Mouse (Mus musculus) retina, postnatal 1 day (tissue): ENCODE data around the gene Sh2d4b.

Experiments
- DNase-seq: peaks from one replicate; pipeline ENCODE4 v3.0.0-alpha.2; 2012

Sh2d4b gene

DNA sequence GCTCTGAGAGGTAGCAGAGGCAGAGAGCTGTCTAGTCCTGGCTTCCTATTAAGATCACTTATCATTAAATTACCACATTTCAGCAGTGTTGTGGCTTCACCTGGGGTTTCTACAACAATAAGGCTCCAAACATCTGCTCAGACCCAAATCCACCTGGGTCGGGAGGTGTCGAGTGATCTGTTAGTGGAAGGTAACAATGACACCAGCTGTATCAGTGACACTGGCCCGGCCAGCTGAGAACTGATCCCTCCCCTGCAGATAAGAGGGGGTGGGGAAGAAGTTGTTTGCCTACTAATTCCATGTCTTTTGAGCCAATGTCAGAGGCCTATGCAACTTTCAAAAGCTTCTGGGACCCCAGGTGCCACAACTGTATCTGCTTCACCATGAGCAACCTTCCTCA lies at the start of gene Sh2d4b:
Sh2d4b (minus strand) TSS at position 71 of the 400 bp plus-strand sequence.
- no peak for DNase-seq

DNA sequence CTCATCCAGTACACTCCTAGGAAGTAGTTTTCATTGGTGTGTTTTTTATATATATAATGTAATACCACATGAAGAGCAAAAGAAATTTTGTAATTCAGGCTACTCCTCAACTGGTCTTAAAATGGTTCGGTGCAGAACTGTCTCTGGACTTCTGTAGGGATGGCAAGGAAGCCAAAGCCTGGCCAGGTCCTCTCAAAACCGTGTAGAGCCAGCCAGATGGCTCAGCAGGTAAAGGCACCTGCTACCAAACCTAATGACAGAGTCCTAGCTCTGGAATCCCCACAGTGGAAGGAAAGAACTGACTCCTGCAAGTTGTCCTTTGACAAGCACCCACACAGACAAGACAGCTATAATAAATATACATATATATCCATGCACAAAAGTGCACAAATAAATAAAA lies 49.4 kb upstream of the Sh2d4b start:
- no peak for DNase-seq

DNA sequence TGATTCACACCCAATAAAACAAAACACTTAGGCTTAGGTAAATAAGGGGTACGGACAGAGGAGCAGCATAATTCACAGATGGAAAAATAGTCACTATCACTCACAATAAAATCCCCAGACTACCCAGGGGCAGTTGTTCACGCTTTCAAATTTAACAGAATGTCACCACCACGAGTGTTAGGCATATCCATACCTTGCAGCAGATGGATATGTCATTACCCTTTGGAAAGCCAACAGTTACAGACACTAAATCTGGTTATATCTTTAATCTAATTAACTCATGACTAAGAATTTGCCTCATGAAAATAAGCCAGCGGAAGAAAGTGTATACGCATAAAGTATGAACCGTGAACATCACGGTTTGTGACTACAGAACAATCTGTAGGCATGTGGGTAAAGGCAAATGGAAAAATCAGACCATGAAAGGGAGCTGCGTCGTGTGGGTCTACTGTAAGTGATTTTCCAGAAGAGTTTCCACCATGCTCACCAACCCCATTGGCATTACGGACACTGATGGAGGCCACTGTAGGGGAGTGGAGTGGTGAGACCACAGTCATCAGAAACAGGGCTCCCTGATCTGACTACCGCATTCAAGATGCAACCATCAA lies 45.4 kb upstream of the Sh2d4b start:
- DNase-seq: no peak

GRCm38 (mm10) chr14:40937052-40937451 lies 44.0 kb upstream of the Sh2d4b start:
- no peak for DNase-seq

- no peak for DNase-seq
Observed at GRCm38 (mm10) chr14:40935481-40935880, 42.4 kb upstream of the Sh2d4b start.

GRCm38 (mm10) chr14:40935054-40935453 lies 42.0 kb upstream of the Sh2d4b start:
- DNase-seq: no peak

DNA sequence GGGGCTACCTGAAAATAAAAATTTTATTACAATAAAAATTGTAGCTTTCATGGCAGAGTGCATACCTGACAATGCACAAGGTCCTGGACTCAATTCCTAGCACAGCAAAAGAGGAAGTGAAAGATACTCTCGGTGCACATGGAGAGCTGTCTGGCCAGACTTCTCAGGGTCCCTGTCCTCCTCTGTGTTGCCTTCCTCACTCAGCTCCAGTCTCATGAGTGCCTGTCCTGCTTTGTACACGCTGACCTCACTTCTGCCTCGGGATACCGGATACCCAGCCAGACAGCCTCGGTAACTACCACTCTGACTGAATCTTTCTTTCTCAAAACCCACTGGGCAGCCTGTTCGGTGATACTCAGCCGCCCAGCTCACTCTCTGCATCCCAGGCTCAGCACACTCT lies 40.3 kb upstream of the Sh2d4b start:
- DNase-seq: no peak

DNA sequence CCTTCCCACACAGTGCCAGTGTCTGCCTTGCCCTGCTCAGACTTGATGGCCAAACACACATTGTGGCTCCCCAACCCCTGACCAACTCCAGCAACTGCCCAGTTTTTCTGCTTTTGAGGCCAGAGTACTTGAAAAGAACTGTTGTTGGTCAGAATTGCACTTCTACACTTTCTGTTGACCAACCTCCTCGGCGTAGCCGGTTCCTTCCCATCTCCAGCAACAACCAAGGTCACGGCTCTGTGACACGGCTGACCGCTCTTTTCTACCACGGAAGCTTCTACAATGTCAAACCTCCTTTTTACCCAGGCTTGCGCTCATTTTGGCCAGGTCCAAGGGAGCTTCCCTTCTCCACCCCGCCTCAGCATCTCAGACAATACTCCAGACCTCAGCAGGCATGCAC lies 39.2 kb upstream of the Sh2d4b start:
- DNase-seq: no peak

GRCm38 (mm10) chr14:40931115-40931829 lies 38.2 kb upstream of the Sh2d4b start:
- no peak for DNase-seq

GRCm38 (mm10) chr14:40929943-40930342 lies 36.9 kb upstream of the Sh2d4b start:
- DNase-seq: no peak

DNA sequence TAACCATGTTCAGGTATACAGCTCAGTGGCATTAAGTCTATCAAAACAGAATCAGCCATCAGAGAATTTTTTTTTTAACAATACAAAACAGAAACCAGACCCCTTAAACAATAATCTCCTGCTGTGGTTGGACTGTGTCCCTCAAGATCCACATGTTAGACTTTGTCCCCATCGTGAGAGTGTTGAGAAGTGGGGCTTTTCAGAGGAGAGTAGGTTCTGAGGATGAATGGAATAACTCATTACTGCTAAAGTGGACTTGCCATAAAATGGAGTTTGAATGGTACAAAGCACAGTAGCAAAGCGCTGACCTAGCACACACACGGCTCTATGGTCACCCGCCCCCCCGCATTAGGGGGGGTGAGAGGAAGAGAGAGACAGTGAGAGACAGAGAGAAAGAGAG lies 35.8 kb upstream of the Sh2d4b start:
- DNase-seq: no peak

- DNase-seq: no peak
Observed at GRCm38 (mm10) chr14:40927041-40927440, 34.0 kb upstream of the Sh2d4b start.

DNA sequence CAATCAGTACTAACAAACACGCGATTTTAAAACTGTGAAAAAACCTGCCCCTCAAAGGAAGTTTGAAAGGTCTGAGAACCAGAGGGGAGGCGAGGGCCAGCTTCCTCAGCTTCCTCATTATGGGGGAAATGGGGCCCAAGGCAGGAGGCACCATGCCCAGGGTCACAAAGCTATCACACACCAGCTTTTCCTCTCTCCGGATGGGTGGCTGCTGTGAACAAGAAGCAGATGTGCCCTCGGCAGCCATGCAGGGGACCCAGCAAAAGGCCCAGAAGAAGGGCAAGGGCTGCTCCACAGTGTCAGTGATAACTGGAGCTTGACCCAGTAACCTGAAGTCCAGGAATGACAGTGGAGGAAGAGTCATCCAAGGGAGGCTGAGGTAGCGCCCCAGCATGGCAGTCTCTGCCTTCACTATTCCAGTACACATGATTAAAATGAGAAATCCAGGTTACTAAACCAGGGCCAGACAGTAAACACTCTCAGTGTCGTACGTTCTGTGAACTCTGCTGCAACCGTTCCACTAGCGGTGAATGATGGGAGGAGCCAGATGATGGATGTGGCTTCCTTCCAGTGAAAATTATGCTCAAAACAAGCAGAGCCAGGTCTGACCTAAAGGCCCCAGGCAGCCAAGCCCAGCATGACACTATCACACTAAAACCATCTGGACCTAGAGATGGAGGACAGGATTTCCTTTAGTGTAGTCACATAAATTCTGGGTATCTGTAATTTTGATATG lies 31.5 kb upstream of the Sh2d4b start:
- DNase-seq: peak; percentile 45

DNA sequence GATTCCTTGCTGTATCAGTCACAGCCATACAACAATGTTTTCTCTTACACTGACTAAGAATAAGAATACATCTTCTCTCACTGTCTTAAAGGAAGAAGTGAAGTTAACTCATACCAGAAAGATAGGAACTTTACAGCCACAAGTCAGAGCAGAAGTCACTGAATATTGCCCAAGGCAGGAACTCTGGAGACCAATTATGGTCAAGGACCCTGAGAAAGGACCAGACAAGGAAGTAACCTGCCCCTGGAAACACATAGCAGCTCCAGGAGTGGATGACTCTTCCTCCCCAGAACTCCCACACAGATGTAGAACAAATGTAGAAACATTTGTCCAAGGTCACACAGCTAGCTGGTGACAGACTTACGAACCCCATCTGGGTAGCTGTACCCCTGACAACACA lies 28.2 kb upstream of the Sh2d4b start:
- no peak for DNase-seq

DNA sequence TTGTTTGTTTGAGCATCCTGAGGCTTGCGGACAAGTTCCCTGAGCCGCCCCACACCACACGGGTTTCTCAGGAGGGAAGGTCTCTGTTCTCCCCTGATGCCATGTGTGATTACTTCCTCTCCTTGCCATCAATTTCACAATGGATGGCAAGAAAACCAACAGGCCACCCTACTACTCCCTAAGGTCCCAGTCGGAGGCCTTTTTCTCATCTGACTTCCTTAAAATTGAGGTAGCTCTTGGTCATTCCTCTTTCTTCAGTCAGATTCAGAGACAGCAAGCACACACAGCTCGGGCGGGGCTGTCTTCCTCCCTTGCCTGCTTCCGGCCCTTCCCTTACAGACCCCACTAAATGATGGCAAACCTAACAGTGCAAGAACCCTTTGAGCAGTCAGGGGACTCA lies 26.5 kb upstream of the Sh2d4b start:
- no peak for DNase-seq

DNA sequence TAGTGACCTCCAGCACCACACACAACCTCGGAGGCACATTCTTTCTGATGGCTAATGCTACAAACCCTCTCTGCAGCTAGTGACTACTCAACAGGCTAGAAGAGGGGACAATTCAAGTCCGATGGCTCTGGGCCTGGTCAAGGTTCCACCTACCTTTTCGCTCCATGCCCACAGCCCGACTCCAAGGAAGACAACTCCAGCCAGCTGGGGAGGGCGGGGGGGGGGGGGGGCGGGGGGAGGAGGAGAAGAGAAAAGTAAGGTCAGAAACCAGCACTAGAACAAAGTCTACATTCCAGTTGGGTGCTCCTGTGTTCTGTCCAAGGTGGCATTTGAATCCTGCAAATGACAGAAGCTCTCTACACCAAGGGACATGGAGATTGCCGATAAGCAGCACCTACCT lies 25.4 kb upstream of the Sh2d4b start:
- DNase-seq: no peak

DNA sequence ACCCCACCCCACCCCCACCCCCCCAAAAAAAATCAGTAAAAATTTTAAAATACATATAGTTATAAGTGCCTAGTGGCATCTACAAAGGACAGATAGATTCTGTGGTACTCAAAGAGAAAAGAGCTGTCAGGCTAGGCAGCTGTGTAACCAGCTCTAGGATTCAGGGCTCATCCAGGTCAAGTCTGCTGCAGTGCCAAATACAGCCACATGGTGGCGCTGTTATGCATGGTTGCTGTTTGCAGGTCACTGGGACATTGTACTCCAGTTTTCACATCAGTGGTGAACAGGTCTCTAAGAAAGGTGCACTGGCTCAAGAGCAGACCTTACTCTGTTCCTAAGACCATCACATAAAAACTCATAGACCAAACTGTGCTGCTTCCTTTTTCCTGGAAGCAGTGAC lies 24.6 kb upstream of the Sh2d4b start:
- DNase-seq: peak; percentile 89

- DNase-seq: no peak
Observed at GRCm38 (mm10) chr14:40916667-40917066, 23.6 kb upstream of the Sh2d4b start.

DNA sequence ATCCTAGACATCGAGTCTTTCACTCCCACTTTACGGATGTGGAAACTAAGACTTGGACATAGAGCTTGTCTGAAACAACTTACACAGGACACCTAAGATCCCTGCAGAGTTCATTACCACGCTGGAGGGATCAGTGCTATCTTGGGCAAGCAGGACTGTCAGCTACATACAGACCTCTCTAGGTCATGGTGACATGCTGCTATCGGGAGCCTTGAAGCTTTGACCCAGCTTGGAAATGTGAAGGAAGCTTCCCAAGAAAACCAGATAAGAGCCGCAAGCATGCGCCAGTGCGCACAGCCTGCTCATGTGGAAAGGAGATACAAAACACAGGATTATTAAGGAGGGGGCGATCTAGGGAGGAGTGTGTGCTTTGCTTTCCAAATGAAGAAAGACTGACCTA lies 22.8 kb upstream of the Sh2d4b start:
- DNase-seq: no peak

- DNase-seq: no peak
Observed at GRCm38 (mm10) chr14:40914701-40915100, 21.6 kb upstream of the Sh2d4b start.

- peak; percentile 33 for DNase-seq
Observed at GRCm38 (mm10) chr14:40913709-40914108, 20.6 kb upstream of the Sh2d4b start.

- DNase-seq: no peak
Observed at GRCm38 (mm10) chr14:40911529-40911928, 18.5 kb upstream of the Sh2d4b start.

GRCm38 (mm10) chr14:40908763-40909162 lies 15.7 kb upstream of the Sh2d4b start:
- DNase-seq: no peak

GRCm38 (mm10) chr14:40906770-40907169 lies 13.7 kb upstream of the Sh2d4b start:
- no peak for DNase-seq
